Mouse (Mus musculus): Measurements from ENCODE around the gene Nxpe4.

DNA sequence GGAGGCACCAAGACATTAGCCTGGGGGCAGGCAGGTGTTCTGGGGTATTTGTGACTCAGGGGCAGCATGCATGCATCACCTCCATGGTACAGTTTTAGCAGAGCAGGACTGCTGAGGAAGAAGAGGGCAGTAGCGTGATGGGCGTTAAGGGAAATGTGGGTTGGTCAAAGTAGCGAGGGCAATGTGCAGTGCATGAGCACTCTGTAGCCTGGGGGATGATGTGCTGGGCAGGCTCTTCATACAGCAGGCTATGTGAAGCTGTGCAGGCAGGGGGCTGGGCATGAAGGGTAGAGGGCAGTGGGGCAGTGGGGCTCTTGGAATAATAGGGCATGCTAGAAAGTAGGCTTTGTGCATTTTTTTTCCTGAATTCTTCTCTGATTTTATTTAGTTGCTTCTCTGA is 82.4 kb downstream of the Nxpe4 start:
- TF ChIP-seq MEF2A (IDR thresholded peaks at IDR 0.05; ENCODE audit: extremely low read depth, insufficient replicate concordance, low read depth, low read length, poor library complexity, severe bottlenecking): no peak
- TF ChIP-seq CTCF (IDR thresholded peaks at IDR 0.05 in 2 of 3, conservative IDR thresholded peaks at IDR 0.05 in 1 of 3; ENCODE audit: control insufficient read depth in 1 of 3, insufficient read depth in 1 of 3, low read depth in 2 of 3, low read length in 3 of 3, poor library complexity in 1 of 3, severe bottlenecking in 1 of 3): no peak
- no peak for TF ChIP-seq MAZ (IDR thresholded peaks at IDR 0.05; ENCODE audit: low read depth, low read length)
- no peak for TF ChIP-seq POLR2A (IDR thresholded peaks at IDR 0.05; ENCODE audit: control insufficient read depth in 1 of 2, insufficient read depth in 1 of 2, low read depth in 1 of 2, low read length in 2 of 2, poor library complexity in 1 of 2)
- TF ChIP-seq MAFK (IDR thresholded peaks at IDR 0.05; ENCODE audit: borderline replicate concordance, low read depth, low read length): no peak
- no peak for TF ChIP-seq CHD1 (IDR thresholded peaks at IDR 0.05; ENCODE audit: low read depth, low read length)
- no peak for TF ChIP-seq POLR2AphosphoS2 (IDR thresholded peaks at IDR 0.05; ENCODE audit: low read length)
